Mouse (Mus musculus) v-Abl transformed pro-B cells (cell line): ENCODE results near the gene Lgr6.

Experiments used
- in situ Hi-C, 2 experiments: fragments of 400-800 bp; cut with MboI; formaldehyde crosslinking; loops; one replicate each; pipeline ENCODE4 v1.15.1; 2025; ENCODE audit not compliant: unreplicated experiment in 2 of 2

Lgr6 gene

DNA sequence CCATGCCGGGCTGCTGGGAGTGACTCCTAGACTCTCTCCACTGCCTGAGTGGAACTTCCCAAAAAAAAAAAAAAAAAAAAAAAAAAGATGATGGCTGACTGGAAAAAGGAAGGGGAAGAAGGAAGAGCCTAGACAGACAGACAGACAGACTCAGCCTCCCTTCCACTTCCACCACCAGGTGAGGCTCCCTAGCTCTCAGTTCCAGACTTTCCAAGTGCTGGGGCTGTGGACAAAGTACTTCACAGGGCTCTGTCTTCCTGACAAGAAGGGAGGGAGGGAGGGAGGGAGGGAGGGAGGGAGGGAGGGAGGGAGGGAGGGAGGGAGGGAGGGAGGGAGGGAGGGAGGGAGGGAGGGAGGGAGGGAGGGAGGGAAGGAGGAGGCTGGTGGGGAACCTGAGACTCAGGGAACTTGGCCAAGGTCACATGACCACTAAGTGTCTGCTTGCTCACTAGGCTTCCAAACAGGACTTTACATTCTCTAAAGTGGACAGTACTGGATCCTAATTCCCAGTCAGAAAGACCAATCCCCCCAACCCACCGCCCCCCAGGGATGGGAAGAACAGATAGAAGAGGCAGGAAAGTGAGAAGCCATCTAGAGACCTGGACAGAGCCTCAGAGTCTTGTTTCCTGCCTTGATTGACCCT is 25.4 kb upstream of the Lgr6 start:
- in situ Hi-C loops: loop anchor here (10.0 to 25.0 kb wide), 3 partner anchors 266 to 1066 kb away; partner anchors contain the start of gene Btg2 (in 1 of the 2)

DNA sequence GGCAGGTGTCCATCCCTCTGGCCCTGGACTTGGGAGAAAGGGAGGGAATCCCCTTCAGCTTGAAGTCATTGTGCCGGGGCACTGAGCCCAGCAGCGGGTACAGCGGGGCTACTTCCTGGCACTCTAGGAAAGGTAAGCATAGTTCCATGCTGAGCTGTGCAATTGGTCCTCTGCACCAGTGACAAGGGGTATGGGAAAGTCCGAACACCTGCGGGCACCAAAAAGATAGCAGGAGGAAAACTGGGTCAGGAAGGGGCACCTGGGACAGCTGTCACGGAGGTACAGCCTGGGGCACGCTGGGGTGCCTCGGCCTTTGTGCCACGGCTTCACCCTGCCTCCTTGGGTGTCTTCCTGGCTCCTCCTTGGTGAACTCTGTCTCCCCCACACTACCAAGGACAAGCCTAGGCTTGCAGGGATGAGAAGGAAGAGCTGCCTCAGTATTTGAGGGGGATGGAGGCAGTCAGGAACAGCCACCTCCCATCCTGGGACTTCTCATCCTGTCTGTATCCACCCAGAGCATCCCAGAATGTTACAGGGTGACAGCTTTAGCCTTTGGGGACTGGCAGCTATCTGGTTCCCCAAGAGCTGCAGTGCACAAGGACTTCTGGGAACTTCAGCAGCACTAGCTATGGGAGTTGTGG is 24.6 kb upstream of the Lgr6 start:
- in situ Hi-C loops: loop anchor here (10.0 to 25.0 kb wide), 3 partner anchors 265 to 1065 kb away; partner anchors contain the start of gene Btg2 (in 1 of the 2)

DNA sequence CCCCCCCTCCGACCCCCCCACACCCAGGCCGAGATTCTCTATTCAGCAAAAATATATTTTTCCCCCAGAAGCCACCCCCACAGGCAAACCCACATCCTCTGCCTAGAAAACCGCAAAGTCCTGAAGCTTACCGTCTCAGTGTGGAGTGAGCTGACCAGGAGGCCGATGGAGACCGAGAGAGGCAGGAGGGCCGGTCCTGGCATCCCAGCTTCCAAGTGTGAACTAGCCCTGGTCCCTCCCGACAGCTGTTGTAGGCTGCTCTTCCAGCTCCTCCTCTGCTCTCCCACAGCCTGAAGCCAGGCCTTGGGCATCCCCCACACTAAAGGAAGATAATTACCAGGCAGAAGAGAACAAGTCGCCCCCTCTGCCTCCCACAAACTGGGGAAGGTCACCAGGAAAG is 23.9 kb upstream of the Lgr6 start:
- in situ Hi-C loops: loop anchor here in 1 of 2 experiments (25.0 kb wide), 1 partner anchor 1042 kb away; the partner anchor contains the start of gene Btg2

DNA sequence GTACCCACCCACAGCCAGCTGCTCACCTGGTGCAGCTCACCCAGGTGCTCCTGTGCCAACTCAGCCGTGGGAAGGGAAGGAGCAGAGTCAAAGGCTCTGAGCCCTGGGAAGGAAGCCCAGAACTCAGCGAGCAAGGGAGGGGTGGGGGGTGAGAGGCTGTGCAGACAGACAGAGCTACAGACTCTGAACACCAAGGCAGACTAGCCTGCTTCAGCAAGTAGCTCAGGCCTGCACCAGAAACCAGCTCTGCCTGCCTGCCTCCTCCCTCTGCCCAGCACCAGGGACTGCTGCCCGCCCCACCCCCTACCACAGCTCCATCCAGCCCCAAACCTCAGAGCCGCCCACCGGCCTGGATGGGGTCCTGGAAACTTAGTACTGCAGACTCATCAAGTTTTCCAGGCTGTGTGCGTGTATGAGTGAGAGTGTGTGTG is 22.9 kb upstream of the Lgr6 start:
- in situ Hi-C loops: loop anchor here in 1 of 2 experiments (25.0 kb wide), 1 partner anchor 1041 kb away; the partner anchor contains the start of gene Btg2

DNA sequence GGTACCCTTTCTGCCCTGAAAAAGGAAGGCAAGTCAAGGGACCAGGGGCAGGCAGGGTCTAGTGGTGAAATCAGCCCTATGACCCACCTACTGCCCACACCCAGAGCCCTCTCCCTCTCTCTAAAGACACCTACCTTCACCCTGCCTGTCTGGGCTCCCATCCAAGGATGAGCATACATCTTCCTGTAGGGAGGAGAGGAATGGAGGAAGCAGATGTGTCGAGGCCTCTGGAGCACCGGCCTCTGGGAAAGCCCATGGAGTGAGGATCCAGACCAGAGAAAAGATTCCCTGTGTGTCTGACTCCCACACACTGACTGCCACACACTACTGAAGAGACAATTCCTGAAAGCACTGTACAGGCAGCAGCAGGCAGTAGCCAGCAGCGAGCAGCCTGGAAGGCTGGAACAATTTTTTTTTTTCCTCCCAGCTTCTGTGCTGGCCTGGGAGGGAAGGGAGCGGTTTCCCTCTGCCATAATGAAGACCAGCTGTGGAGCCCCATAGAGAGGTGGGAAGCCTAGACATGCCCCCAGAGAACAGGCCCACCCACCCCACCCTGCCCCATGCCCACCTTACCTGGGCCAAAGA is 21.5 kb upstream of the Lgr6 start:
- in situ Hi-C loops: loop anchor here in 1 of 2 experiments (25.0 kb wide), 1 partner anchor 1039 kb away; the partner anchor contains the start of gene Btg2

DNA sequence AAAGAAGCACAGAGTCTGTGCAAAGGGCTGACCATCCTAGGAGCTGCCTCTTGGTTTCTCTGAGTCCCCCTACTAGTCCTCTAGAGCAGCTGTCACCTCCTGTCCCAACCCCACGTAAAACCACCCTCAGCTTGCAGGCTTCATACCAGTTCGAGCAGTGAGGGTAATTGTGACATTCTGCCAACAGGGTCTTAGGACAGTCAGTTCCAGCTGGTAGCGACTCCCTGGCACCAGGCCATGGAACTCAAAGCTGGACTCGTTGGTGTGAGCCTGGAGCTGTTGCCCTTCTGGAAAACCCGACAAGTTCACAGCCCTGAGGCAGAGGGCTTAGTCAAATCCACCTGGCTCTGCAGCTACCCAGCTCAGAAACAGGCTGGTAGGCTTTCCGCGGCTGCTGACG is 20.9 kb upstream of the Lgr6 start:
- in situ Hi-C loops: loop anchor here in 1 of 2 experiments (25.0 kb wide), 1 partner anchor 1039 kb away; the partner anchor contains the start of gene Btg2

DNA sequence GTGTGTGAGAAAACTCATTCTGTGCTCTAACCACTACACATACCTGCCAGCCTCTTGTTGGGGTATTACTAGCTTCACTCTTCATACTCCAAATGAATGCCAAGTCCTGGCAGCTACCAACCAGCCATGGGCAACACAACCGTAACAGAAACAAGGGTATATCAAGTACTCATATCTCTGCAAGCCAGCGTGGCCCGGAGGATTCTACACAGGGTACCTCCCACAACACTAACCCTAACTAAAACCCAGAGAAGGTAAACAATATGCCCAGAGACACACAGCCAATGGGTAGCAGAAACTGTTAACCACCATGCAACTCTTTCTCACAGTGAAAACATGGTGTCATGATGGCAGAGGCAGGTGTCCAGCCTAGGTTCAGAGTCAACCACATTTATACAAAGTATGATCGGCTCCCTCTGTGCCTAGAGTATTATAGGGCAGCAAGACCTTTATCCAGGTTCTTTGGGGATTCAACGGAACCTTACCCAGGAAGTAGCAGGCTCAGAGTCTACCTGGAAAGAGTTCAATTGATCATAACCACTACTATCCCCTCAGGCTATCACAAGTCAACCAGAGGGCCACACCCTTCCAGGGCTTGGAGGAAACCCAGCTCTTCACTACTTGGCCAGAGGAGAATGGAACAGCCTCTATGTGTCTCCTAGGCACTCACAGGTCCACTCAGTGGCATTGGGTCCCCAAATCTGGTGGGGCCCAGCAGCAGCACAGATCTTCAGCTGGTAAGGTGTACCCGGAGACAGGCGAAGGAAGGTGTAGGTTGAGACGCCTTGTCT is 19.7 kb upstream of the Lgr6 start:
- in situ Hi-C loops: loop anchor here in 1 of 2 experiments (25.0 kb wide), 2 partner anchors 262 to 1037 kb away; partner anchors contain the start of gene Btg2

DNA sequence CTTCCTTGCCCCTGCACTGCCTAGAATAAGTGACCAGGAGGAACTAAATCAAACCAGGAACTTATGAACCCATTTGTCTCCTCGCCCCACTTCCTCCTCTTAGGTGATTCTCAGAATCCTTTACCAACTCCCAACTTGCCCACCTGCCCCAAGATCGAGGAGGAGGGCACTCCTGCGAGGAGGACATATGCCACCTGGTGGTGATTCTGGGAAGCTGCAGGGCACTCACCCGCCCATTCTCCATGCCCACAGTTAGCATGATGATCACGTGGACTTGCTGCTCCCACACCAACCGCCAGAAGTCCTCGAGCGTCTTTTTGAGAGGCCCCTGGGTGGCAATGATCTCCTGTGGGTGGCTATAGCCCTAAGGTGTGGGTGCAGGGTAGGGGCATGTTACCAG is 7.6 kb upstream of the Lgr6 start:
- in situ Hi-C loops: loop anchor here (10.0 to 25.0 kb wide), 2 partner anchors 250 to 438 kb away; no protein-coding TSS in a partner anchor

DNA sequence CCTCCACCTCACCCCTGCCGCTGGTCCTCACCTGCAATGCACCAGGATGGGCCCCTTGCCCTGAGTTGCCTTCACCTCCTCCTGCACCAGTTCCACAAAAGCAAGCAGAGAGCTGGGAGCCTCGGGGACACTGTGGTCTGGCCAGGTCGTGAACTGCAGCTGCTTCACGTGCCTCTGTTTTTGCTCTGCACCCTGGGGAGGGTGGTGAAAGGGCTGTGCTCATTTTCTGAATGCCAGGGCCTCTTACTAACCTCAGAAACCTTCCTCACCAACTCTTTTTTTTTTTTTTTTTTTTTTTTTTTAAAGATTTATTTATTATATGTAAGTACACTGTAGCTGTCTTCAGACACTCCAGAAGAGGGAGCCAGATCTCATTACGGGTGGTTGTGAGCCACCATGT is 6.2 kb upstream of the Lgr6 start:
- in situ Hi-C loops: loop anchor here (10.0 to 25.0 kb wide), 2 partner anchors 249 to 436 kb away; no protein-coding TSS in a partner anchor

DNA sequence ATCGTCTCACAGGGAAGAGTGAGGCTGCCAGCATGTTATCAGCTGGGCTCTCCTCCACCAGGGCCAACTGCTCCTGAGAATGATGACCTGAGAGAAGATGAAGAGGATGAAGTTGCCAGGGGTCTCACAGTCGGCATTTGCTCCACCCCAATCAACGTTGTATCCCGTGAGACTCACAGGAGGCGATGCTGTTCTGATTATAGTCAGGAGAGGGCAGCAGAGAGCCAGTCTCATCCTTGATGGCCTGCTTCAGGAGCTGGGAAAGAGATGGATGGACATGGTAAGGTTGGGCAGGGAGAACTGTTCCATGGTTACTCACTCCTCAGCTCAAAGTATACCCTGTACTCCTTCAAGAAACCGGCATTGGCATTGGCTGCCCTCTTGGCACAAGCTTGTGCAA is 5.0 kb upstream of the Lgr6 start:
- in situ Hi-C loops: loop anchor here (10.0 to 25.0 kb wide), 2 partner anchors 248 to 435 kb away; no protein-coding TSS in a partner anchor

DNA sequence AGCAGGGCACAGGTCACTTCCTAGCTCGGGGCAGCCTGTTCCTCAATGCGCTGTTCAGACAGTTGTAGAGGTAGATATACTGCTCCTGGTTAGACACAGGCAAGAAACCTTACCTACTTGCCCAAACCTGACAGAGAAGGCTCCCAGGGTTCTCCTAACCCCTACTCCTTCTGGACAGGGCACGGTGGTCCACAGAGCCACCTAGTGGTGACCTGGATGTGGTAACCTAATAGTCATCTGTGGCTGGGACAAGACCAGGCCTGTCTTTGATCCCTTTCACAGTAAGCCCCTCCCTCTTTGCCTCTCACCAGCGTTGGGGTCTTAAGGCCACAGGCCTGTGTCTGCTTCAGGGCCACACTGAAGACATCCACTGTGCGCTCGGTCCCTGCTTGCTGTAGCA is 3.5 kb upstream of the Lgr6 start:
- in situ Hi-C loops: loop anchor here (5.0 to 25.0 kb wide), 6 partner anchors 74 to 744 kb away; partner anchors contain the start of gene Tmem183a (in 1 of the 2)

DNA sequence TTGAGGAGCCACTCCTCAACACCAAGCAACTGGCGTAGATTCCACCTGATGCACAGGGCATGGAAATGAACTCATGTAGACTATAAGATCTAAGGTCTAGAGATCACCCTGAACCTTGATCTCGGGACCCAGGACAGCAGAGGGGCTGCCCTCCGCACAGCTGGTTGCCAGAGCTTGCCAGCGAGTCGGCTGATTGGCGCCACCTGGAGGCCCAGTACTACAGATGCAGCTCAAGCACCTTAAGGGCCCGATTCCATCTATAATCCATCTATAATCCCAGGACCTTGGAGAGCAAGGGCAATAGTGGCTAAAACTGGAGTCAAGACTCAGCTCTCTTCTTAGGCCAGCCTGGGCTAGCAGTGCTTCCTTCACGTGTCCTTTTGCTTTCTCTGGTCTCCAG is 875 bp upstream of the Lgr6 start:
- in situ Hi-C loops: loop anchor here (5.0 to 25.0 kb wide), 6 partner anchors 71 to 741 kb away; partner anchors contain the start of gene Tmem183a (in 1 of the 2)

DNA sequence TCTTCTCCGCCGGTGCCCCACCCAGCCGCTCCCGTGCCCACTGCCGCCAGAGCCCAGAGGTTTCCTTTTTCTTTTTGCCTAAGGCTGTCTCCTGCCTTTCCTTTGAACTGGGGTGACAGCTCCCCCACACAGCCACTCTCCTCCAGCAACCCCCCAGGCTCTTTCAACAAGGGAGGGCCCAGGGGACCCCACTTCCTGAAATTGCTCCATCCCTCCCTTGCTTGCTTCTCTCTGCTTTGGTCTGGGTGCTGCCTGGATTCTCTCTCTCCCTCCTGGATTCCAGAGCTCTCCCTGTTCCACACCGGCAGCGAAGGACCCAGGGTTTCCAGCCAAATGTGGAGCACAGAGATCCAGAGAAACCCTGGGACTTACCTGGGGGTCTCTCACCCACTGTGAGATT is 4.7 kb downstream of the Lgr6 start:
- in situ Hi-C loops: loop anchor here (5.0 to 25.0 kb wide), 6 partner anchors 37 to 736 kb away; partner anchors contain the start of gene Tmem183a (in 1 of the 2)

DNA sequence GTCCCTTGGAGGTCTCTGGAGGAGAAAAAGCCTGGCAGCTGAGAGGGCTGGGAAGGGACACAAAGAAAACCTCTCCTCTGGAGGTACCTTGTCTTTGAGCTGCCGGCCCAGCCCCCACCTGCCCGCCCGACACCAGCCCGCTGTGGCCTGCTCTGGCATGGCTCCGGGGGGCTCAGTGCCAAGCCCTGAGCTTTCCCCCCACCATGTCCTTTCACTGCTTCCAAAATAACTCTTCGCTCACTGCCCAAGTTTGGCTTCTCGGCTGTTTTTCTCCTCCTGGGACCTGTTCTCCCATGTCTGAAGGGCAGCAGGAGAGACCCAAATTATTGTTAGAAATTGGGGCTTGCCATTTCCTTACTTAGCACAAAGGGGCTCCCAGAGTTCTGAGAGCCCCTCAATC is 6.6 kb downstream of the Lgr6 start:
- in situ Hi-C loops: no loop called here

DNA sequence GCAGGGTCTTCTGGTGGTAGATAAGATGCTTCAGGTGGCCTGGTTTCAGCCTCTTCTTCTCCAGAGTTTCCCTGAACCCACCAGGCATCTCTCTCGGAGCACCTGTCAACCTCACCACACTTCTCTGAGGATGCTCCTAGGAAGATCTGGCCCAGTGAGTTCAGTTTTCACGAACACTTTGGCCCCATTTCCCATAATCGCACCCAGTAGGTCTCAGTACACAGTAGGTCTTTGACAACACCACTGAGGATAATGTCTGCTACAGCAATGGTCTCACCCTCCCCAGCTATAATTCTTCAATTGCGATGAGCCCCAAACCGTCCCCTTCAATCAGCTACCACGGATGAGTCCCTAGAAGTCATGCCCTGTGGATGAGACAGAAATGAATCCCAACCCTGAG is 7.6 kb downstream of the Lgr6 start:
- in situ Hi-C loops: no loop called here

DNA sequence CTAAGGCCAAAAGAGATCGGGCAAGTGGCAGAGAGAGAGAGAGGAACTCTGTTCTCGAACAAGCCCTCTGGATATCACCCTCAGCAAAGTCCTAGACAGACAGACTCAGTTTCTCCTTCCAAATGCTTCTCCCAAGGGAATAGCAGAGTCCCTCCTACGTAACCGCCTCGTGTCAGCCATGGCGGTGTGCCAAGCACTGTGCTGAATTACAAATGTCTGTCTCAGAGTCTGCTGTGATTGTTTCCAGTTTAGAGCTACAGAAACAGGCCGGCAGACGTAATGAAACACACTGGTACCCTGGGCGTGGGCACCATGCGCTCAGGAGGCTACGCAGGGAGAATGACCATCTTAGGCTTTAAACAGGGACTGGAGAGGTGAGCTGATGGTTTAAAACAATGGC is 8.8 kb downstream of the Lgr6 start:
- in situ Hi-C loops: no loop called here

DNA sequence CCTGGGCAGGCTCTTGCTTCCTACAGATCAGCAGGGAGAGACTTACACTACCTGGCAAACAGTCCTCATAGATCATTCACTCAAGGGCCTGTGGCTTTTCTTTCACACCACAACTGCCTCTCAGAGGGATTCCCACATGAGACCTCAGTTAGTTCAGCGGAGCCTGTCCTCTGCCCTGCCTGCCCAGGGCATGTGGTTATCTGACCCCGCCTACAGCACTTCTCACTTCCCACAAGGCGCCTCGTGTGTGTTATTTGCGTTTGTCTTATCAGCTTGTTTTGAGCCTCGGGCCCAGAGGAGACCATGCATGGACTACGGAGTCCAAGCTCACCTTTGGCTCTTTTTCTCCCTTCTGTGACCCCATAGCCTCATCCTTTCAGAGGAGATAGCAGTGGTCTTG is 9.9 kb downstream of the Lgr6 start:
- in situ Hi-C loops: no loop called here

DNA sequence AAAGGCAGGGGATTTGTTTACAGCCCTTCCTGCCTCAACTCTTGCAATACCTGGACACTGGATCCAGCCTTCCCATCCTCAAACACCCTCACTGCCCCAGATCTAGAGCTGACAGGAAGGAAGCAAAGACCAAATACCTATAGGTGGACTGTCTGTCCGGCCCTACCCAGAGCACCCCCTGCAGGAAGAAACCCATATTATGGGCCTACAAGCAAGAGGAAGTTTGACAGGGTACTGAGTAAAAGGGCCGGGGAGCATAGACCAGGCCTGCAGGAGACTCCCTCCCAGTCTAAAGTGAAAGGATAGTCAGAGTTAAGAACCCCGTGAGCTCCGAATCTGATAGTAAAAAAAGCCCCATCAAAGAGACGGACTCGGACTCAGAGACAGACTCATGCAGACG is 10.4 kb downstream of the Lgr6 start:
- in situ Hi-C loops: no loop called here

DNA sequence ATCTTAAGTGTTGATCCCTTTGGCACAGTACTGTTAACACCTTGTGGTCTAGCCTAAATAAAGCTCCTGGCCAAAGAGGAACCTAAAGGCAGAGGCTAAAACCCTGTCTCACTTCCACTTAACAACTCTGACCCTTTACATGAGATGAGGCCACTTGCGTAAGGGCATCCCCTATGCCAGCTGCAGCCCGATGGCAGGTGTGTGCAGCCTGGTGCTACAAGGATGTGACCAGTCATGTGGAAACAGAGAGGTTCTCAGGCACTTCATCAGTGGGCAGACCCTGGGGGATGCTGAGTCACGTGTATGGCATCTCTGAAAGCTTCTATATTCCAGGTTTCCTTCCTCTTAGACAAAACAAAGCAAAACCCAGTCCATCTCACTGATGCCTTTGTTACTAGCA is 14.2 kb downstream of the Lgr6 start:
- in situ Hi-C loops: no loop called here

DNA sequence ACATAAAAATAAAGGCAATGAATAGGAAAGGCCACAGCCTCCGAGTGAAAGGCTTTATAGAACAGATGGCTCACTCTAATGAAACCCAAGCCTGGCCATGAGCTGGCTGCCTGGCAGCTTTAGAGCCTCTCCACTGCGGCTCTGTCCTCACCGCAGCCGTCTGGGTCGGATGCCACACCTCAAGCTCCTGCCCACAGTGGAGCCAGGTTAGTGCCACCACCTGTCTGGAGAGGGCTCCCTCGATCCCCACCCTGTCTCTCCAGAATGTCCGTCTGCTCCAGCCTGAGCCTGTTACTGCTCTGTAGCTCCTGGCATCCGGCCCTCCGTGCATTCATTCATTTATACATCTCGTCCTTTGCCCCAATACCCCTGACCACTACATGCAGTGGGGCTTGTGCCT is 15.4 kb downstream of the Lgr6 start:
- in situ Hi-C loops: no loop called here
